Mouse (Mus musculus) adrenal gland, postnatal 14 days (tissue): ENCODE measurements at regions not wholly inside any gene's neighbourhood (a gene's known extent, or its start where the extent isn't known, plus 50 kb on each side); places are given as distances from the start of the nearest gene placed in this dataset.

Experiments used
- DNase-seq: peaks from one replicate; pipeline ENCODE4 v3.0.0; 2021; ENCODE audit warnings: mixed read lengths

DNA sequence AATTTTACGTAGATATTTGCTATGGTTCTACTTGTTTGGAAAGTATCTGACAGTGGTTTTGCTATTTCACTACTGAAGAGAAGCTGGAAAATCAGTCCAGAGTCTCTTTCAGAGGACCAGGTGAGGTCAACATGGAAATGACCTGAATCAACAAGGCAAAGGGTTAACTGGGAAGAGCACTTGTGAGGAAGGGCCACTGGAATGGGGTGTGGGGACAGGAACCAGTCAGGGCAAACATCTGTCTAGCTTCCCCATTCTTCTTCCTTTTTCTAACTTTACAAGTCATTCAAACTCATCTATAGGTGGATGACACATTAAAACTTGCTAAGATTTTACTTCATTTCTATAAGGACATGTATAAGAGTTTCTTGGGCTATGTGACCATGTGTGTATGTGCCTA, 283.7 kb downstream of the Gm11146 start:
- no peak for DNase-seq

DNA sequence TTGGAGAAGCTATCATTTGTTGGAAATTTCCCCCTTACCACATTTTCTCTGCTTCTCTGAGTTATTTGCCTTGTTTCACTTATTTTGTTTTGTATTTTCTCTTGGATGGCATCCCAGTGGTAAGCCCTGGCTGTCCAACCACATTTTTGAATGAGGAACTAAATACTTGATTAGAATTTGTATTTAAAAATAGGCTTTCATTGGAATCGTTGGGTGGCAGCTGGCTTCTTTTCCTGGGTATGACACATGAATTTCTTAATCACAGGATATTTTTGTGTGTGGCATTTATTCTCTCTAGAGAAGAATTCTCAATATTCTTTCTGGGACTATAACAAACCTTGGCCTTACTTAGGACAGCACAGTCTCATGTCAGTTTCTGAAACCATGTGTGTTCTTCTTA, 286.5 kb downstream of the Gm11146 start:
- DNase-seq: no peak

GRCm38 (mm10) chr16:77313195-77313594, 288.7 kb downstream of the Gm11146 start:
- DNase-seq: no peak

- DNase-seq: no peak
These were observed 288.0 kb downstream of the Usp25 start for GRCm38 (mm10) chr16:77301270-77302171.

- DNase-seq: no peak
These were observed 287.2 kb downstream of the Usp25 start for GRCm38 (mm10) chr16:77300572-77301213.

DNA sequence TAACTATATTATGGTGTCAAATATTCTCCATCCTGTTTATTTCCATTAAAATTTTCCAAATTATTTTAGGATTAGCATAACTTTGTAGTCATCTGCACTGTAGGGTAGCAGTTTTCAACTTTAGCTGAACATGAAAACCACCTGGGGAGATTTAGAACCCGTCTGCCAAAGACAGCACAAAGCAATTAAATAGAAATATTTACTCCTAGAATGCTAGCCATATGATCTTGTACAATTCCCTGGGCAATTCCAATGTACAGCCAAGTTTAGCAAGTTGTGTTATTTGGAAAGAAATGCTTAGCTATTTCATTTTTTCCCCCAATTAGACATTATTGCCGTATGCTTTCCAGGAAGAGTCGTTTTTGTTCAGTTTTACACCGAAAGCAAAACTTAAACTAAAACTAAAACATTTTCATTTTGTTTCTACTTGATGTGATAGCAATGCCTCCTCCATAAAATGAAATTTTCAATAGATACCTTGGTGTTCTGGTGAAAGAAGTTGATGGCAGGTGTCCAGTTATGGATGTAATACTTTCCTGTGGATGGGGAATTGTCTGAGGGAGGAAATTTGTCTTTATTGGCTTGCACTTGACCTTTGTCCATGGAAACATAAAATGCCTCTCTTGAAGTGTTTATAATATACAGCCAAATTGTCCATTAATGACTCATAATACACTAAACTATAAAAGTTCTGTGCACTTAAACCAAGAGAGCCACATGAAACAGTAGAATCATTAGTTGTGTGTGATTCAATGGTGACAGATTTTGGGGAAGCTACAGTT, 282.3 kb downstream of the Usp25 start:
- DNase-seq: no peak

- no peak for DNase-seq
These were observed 278.8 kb downstream of the Usp25 start for GRCm38 (mm10) chr16:77292317-77292771.

GRCm38 (mm10) chr16:77291723-77292316, 278.3 kb downstream of the Usp25 start:
- no peak for DNase-seq

DNA sequence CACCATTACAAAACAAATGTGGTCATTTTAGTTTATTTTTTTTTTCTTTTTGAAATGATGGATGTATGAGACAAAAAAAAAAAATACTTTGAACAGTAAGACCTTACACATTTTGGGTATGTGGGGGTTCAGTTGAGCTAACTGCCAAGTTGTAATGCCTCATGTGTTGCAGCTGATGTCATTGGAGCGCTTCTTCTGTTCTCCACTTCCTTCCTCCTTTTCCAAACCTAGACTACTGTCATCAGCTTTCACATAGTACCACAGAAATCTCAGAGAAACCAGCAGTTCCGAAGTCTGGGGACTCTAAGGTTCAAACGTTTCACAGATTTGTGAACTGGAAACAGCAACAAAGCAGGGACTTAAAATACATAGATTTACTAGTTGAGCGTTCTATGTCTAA, 270.7 kb downstream of the Usp25 start:
- DNase-seq: no peak

GRCm38 (mm10) chr16:77279916-77280315, 266.4 kb downstream of the Usp25 start:
- no peak for DNase-seq

GRCm38 (mm10) chr16:77279495-77279894, 266.0 kb downstream of the Usp25 start:
- DNase-seq: no peak

DNA sequence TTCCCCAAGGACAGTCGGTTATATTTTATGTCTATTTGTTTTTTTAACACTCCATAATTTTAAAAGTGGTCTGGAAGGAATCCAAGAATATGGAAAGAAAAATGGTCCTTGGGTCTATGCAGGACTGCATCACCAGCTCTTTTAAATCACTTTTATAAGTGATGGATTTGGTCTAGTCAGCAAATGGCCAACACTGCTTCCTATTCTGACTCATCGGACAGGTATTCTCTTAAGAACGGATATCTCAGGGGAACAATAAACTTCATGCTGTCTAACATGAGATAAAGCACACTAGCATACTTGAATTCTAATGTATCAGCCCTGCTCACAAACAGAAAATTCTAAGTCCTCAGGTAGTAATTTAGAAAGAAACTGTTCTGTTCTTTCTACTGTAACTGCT, 259.8 kb downstream of the Usp25 start:
- no peak for DNase-seq

GRCm38 (mm10) chr16:77268926-77269325, 255.4 kb downstream of the Usp25 start:
- DNase-seq: no peak

- DNase-seq: no peak
These were observed 254.2 kb downstream of the Usp25 start for GRCm38 (mm10) chr16:77267679-77268078.

GRCm38 (mm10) chr16:77252349-77252748, 238.8 kb downstream of the Usp25 start:
- no peak for DNase-seq

DNA sequence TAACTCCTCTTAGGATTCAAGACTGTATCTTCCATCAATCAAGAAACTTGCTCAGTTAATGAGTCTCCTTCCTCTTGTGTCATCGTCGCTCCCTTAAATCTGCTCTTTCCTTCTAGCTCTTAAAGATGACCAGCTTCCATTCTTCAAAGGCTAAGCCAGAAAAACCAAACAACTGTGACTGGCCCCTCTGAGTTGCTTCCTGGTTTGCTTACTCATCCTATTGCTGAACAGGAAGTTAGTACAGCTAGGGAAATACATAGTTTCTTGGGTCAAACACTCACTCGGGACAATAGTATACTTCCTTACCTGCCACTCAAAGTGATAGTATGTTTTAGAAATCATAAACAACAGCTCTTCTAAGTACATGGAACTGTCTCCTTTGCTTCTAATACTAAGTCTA, 237.9 kb downstream of the Usp25 start:
- no peak for DNase-seq

GRCm38 (mm10) chr16:77240876-77241275, 227.4 kb downstream of the Usp25 start:
- no peak for DNase-seq

- no peak for DNase-seq
These were observed 225.8 kb downstream of the Usp25 start for GRCm38 (mm10) chr16:77239176-77239790.

DNA sequence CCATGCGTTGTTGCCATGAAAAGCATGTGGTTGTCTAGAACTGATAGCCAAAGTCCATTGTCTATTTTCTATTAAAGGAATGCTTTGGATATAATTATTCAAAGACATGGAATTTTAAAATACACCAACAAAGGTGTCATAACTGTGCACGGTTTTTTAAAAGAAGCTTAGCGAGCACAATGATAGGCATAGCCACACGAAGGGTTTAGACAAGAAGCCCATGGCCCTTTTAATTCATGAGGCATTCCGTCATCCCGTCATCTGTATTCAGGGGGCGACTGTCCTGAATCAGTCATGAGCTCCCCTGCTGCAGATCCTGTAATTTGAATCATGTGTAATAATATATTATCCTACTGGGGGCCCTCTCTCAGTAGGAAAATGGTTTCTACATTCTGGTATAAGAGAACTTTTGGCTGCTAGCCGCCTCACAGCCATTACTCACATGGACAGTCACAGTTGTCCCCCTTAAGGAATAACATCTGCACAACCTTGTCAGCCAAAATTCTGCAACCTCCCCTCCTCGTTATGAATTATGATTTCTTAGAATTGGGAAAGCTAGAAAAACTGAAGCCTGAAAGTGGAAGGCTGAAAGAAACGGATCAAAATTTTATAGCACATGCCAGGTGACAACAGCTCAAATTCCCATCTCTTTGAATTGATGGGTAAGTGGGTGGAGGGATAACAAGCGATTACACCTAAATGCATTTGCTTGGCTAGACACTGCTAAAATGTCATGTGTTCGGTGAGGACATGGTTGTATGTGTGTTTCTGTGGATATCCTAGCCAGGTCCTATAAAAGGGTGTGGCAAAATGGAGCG, 225.1 kb downstream of the Usp25 start:
- DNase-seq: no peak

- no peak for DNase-seq
These were observed 224.3 kb downstream of the Usp25 start for GRCm38 (mm10) chr16:77237631-77238357.

GRCm38 (mm10) chr16:77237272-77237603, 223.7 kb downstream of the Usp25 start:
- no peak for DNase-seq
